Mouse (Mus musculus) left cerebral cortex, adult 2 months (tissue): ENCODE measurements at regions not wholly inside any gene's neighbourhood (a gene's known extent, or its start where the extent isn't known, plus 50 kb on each side); places are given as distances from the start of the nearest gene placed in this dataset.
A peak's percentile ranks its signal among the peaks of the same experiment; 100 is the strongest.

ENCODE experiments used
- DNase-seq, 2 experiments: peaks; one replicate each; pipeline ENCODE4 v3.0.0; 2021 to 2022; ENCODE audit warnings: low spot score in 2 of 2, mixed read lengths in 1 of 2; ENCODE audit errors: extremely low spot score in 1 of 2
- H3K27ac ChIP-seq: fragments of 200-600 bp; 2 replicates; pipeline ENCODE4 v1.8.1; 2022
- H3K4me3 ChIP-seq: fragments of 200-600 bp; 2 replicates; pipeline ENCODE4 v1.8.1; 2022
- CTCF ChIP-seq: fragments of 200-600 bp; IDR thresholded peaks from 2 replicates; pipeline ENCODE4 v1.8.1; 2022; ENCODE audit warnings: antibody characterized with exemption, mild to moderate bottlenecking, moderate library complexity
- intact Hi-C: fragments of 180-260 bp; cut with DNase I; formaldehyde crosslinking; loops from one replicate; pipeline ENCODE4 v1.15.1; 2025

DNA sequence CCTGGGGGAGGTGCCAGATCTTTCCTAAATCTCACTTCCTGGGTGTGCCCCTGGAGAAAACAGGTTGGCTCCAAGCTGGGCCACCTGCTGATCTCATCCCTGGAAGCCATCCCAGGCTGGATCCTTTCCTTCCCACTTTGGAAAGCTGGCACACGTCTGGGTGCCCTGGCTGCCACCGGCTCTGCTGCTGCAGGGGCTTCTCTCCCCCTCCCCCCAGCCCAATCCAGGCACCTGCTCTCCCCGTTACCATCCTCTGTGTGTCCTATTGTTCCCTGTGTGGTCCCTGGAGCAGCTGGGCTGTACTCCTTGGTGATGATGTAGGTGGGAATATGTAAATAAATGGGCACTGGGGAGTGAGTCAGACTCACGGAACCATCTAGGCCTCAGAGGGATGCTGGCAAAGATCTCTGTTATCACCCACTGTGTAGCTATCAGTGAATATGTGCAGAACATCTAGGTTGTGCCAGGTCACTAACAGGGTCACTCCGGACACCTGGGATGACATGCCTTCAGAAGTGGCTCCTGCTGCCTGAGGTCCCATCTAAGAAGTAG is 130.4 kb downstream of the Trim29 start:
- no peak overlapping the region for H3K27ac ChIP-seq
- no peak for TF ChIP-seq CTCF
- intact Hi-C loops = no loop called here
- peak in 1 of 2 experiments; percentile 27 for DNase-seq
- no peak overlapping the region for H3K4me3 ChIP-seq

DNA sequence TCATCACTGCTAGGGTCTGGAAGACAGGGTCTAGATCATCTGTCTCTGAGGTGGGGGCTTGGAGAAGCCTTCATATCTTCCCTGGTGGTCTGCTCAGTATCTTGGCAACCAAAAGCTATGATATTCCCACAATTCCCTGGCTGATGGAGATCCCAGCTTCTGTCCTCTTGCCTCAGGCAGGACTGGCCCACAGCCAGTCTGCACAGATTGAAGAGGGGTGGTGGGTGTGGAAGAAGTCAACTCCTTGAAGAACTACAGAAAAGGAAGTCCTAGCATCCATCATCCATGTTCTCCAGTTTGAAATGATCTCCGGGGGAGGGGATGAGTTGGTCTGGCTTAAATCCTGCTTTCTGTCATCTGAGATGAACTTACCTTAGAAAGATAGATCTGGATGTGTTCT is 134.8 kb downstream of the Trim29 start:
- no peak for DNase-seq
- TF ChIP-seq CTCF = no peak
- intact Hi-C loops = no loop called here
- no peak overlapping the region for H3K4me3 ChIP-seq
- H3K27ac ChIP-seq = no peak overlapping the region

DNA sequence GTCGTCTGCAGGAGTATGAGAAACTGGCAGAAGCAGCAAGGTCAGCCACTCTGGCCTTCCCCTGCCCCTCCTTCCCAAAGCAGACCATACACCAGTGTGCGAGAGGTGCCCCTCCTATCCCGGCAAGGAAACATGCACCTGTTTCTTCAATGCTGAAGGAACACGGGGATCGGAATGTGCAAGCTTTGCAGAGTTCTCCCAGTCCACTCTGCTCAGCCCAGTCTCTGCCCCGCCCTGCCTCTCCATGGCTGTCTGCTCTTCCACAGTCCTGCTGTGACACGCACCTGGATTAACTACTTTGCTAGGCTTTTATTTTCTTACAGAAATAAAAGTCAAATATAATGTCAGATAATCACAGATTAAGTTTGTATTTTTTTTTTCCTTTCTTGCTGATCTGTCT is 136.7 kb downstream of the Trim29 start:
- Histone ChIP-seq H3K27ac (no peak overlapping the region), H3K4me3 (no peak overlapping the region)
- no peak for TF ChIP-seq CTCF
- no peak for DNase-seq
- intact Hi-C loops = no loop called here

DNA sequence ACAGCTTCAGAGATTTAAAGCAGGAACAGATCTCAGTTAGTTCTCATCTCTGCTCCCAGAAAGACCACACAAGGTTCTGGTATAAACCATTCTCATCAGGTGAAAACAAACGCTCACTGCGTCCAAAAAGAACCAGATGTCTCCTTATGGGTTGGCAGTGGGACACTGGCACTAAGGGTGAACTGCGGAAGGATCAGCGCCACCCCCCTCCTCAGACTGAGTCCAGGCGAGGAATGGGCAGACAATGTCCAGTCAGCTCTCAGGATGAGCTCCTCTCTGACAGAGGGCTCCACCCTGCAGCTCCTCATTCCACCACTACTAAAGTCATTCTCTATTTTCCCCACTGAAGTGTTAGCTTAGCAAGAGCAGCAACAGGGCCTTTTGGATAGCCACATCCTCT is 138.3 kb downstream of the Trim29 start:
- DNase-seq = no peak
- TF ChIP-seq CTCF = no peak
- intact Hi-C loops = no loop called here
- no peak overlapping the region for H3K4me3 ChIP-seq
- no peak overlapping the region for H3K27ac ChIP-seq

DNA sequence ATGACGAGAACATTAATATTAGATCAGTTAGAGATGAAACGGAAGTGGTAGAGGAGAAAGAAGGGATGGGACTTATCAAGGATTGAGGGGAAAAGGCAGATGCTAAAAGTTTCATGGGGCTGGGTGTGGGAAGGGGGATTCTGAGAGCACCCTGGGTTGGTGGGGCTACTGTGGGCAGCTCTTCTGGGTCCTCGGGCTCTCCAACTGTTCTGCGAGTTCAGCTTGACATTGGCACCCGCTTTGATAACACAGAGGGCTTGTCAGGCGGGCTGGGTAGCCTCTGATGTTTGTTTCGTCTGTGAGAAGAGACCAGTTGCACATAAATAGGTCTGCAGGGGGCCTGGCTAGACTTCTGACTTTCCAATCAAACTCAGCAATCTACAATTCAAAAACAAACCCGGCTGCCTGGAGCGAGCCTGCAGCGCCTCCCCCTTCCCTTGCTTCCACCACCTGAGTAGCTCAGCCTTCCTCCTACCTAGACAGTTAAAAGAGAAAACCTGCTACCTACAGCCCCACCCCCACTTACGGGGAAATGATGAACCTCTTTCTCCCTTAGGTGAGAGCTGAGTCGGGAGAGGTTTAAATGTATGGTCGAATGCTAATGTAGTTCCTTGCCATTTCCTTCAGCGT is 143.4 kb downstream of the Trim29 start:
- Histone ChIP-seq H3K4me3 (no peak overlapping the region), H3K27ac (no peak overlapping the region)
- intact Hi-C loops = no loop called here
- no peak for TF ChIP-seq CTCF
- no peak for DNase-seq

DNA sequence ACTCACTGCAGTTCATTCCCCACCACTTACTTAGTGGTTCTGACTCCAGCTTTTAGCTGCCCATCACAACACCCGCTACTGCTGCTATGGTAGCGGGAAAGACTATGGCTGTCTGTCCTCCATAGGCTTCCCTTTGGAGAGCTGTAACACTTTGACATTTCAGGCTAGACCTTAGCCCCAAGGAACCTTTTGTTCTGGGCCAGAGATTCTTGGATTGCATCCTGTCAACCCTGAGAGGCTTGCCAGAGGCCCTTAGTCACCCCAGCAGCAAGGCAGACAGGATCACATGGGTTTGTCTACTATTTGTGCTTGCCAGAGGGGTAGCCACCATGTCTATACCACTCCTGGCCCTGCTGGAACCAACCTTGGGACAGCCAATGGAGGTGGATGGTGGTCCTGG is 147.1 kb downstream of the Trim29 start:
- intact Hi-C loops = no loop called here
- Histone ChIP-seq H3K27ac (no peak overlapping the region), H3K4me3 (no peak overlapping the region)
- DNase-seq = no peak
- TF ChIP-seq CTCF = no peak

DNA sequence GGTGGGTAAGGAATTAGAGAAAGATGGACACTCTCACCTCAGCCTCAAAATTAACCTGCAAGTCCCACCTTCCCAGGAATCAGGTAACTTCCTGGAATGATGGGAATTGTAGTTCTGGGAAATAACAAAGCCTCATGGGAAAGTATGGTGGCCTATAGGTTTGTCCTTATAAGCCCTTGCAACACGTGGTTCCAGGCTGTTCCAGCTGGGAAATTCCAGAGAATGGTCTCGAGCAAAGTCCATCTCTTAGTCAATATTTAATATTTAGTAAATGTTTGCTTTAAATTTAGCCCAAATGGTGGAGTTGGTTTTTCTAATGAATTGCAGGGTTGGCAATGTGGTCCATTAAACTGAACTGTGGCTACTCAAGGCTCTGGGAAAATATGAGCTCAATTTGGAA is 150.5 kb downstream of the Trim29 start:
- intact Hi-C loops = no loop called here
- no peak for TF ChIP-seq CTCF
- DNase-seq = no peak
- Histone ChIP-seq H3K27ac (no peak overlapping the region), H3K4me3 (no peak overlapping the region)

DNA sequence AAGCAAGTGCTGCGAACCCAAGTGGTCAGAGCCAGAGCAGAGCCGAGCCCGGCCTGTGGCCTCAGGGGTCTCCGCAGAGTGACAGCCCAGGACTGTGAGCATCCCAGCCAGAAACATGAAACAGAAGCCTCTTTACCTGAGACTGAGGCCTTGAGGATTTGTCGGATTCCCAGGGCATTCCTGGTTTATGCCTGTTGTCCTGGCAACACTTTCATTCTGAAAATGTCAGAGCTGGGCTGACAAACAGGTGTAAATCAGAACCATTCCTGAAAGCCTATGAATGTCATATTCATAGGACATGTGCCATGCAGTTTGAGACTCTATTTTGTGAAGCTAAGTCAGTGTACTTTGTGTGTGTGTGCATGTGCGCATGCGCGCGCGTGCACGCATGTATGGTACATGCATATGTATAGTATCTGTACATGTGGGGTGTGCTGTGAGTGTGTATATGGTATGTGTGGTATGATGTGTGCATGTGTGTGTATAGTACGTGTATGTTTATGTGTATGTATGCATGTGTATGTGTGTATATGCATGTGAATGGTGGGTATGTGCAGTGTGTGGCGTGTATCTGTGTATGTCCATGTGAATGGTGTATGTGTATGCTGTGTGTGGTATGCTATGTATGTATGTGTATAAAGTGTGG is 152.9 kb downstream of the Trim29 start:
- intact Hi-C loops = no loop called here
- TF ChIP-seq CTCF = no peak

DNA sequence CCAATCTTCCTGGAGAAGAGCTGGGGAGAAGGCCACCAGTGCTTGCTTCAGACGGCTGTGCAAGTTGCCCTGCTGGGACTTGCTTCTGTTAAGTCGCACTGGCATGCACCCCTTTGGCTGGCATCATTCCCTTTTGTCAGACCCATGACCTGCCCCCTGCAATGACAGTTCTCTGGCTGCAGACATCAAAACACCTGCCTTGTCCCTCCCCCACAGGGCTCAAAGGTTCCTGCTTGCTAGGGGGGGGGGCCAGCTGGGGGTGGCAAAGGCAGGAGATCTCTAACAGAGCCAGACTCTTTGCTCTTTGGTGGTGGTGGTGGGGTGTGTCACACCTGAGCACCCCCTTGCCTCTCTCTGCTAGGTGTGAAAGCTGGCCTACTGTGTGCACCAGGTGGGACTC is 154.5 kb downstream of the Trim29 start:
- no peak overlapping the region for H3K27ac ChIP-seq
- no peak for TF ChIP-seq CTCF
- intact Hi-C loops = no loop called here
- DNase-seq = no peak
- no peak overlapping the region for H3K4me3 ChIP-seq

More for the DNA sequence above, 152.9 kb downstream of the Trim29 start:
- no peak for DNase-seq
- Histone ChIP-seq H3K27ac (no peak overlapping the region), H3K4me3 (no peak overlapping the region)

DNA sequence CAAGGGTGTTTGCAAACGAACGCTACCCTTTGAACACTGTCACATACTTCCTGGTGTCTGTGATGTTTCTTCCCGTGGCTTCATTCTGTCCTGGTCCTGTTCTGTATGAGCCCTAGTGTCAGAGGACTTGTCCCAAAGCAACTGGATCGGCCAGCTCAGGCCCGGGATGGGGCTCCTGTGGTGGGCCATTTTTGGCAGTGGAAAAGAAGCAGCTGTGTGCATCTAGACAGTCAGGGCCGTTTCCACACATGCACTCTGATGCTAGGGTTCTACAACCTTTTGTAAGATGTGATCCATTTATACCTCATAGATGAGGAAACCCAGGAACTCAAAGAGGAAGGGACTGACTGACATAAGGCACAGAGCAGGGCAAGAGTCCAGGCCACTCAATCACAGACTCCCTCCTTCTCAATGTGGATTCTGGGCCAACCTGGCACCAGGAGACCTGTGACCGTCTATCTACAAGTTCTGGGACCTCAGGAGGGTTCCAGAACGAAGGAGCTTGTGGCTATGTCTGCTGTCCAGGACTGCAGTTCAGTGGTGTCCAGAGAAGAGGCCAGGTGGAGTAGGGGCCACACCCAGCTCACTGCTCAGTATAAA is 155.2 kb downstream of the Trim29 start:
- Histone ChIP-seq H3K4me3 (no peak overlapping the region), H3K27ac (no peak overlapping the region)
- no peak for DNase-seq
- TF ChIP-seq CTCF = no peak
- intact Hi-C loops = no loop called here

DNA sequence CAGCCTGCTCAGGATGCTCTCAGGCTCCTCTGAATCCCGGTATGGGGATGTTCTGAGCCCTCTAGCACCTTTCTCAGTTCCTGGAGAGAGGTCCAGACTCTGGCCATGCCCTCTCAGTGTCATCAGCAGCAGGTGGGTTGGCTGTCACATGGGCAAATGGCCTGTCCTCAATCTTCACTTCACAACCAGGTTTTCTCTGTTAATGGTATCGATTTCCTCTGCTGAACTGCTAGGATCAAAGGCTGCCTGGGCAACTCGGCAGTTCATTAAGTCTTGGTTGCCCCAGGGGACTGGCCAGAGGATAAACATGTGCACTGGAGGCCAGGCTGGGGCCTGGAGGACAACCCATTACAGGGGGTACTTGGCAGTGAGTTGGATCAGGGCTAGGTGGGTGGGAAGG is 156.2 kb downstream of the Trim29 start:
- Histone ChIP-seq H3K4me3 (no peak overlapping the region), H3K27ac (no peak overlapping the region)
- TF ChIP-seq CTCF = no peak
- DNase-seq = no peak
- intact Hi-C loops = no loop called here

DNA sequence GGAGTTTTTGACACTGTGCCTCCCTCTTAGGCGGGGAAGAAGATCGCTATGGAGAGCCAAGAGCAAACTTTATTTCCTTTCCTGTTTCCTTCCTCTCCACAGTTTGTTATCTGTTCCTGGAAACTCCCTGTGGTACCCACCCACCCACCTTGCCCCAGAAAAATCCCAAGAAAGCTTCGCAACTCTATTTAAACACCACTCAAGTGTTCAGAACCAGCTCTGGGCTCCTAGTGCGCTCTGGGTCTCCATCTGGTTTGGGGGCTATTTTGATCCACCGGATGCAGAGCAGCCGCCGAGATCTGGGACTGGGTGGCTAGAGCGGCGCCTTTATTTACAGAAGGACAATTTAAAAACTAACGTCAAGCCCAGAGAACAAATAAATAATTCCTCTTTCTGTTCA is 158.6 kb downstream of the Trim29 start:
- intact Hi-C loops = loop anchor here (2.0 kb wide), 1 partner anchor 80 kb away; no protein-coding TSS in a partner anchor
- no peak for DNase-seq
- no peak for TF ChIP-seq CTCF

More for the DNA sequence above, 158.6 kb downstream of the Trim29 start:
- Histone ChIP-seq H3K27ac (peak overlapping the region; percentile 59; the same call in 1 of the 2 replicates), H3K4me3 (no peak overlapping the region)
